Mouse (Mus musculus) liver, postnatal 0 days (tissue): ENCODE results near the gene Tk1.

Source experiments
- CTCF ChIP-seq: sonication (generic); IDR thresholded peaks from 2 replicates; pipeline ENCODE4 v1.5.1; 2016; ENCODE audit warnings: antibody characterized with exemption, low read depth
- EP300 ChIP-seq: IDR thresholded peaks from 2 replicates; pipeline ENCODE4 v1.6.1; 2016; ENCODE audit warnings: antibody characterized with exemption, low read depth, mild to moderate bottlenecking

- TF ChIP-seq EP300: no peak
- TF ChIP-seq CTCF: no peak
These were observed 43.2 kb downstream of the Tk1 start for GRCm38 (mm10) chr11:117782705-117783034.
